Mouse (Mus musculus) spleen, adult 2 months (tissue): ENCODE measurements around the gene Prmt2. TPM values are rescaled to one million over a fixed set of nuclear protein-coding genes. Genes with fewer than 3 reads are reported as not detected.

ENCODE experiments used
- DNase-seq, 2 experiments: peaks; one replicate each; pipeline versions ENCODE4 v3.0.0 to v3.0.0-alpha.2; 2012 to 2021; ENCODE audit warnings: low spot score in 2 of 2, low read depth in 1 of 2
- H3K27ac ChIP-seq: fragments of 200-500 bp; 2 replicates; pipeline ENCODE4 v1.5.1; 2012; ENCODE audit warnings: low read length, inconsistent platforms; ENCODE audit not compliant: insufficient read depth
- H3K27me3 ChIP-seq: fragments of 200-500 bp; 2 replicates; pipeline ENCODE4 v1.6.1; 2012; ENCODE audit warnings: mild to moderate bottlenecking, moderate library complexity, low read length, inconsistent platforms; ENCODE audit not compliant: control insufficient read depth, insufficient read depth
- H3K36me3 ChIP-seq: fragments of 200-500 bp; 2 replicates; pipeline ENCODE4 v1.6.1; 2012; ENCODE audit warnings: mild to moderate bottlenecking, low read length, inconsistent platforms; ENCODE audit not compliant: control insufficient read depth, insufficient read depth
- H3K4me1 ChIP-seq: fragments of 200-500 bp; 2 replicates; pipeline ENCODE4 v1.6.1; 2011; ENCODE audit warnings: inconsistent platforms; ENCODE audit not compliant: control insufficient read depth, insufficient read depth, insufficient read length
- H3K4me3 ChIP-seq: fragments of 200-500 bp; 2 replicates; pipeline ENCODE4 v1.5.1; 2011; ENCODE audit warnings: mild to moderate bottlenecking, inconsistent platforms; ENCODE audit not compliant: insufficient read depth, insufficient read length; ENCODE audit errors: extremely low read depth
- CTCF ChIP-seq: fragments of 200-500 bp; IDR thresholded peaks from 2 replicates; pipeline ENCODE4 v1.5.1; 2011; ENCODE audit warnings: mild to moderate bottlenecking, inconsistent platforms; ENCODE audit not compliant: insufficient read depth, insufficient read length, insufficient replicate concordance; ENCODE audit errors: extremely low read depth
- POLR2A ChIP-seq: fragments of 200-500 bp; IDR thresholded peaks from 2 replicates; pipeline ENCODE4 v1.6.1; 2011; ENCODE audit warnings: low read depth, low read length, inconsistent platforms
- WGBS: fragments of 180-500 bp; shearing (Covaris S2); methylation state at CpG from one replicate; pipeline ENCODE4 v1.1.7; 2018; 5-methylcytosine and 5-hydroxymethylcytosine counted together
- polyA plus RNA-seq: library from polyadenylated mRNA; depleted of rRNA; stranded (reverse); fragments of >200 nt; gene quantifications from 2 replicates; pipeline ENCODE4 v1.2.3, GENCODE M21; 2012

The Prmt2 gene
- polyA plus RNA-seq, 1 experiment, result 17.1 TPM

- no peak for TF ChIP-seq POLR2A
- no peak for TF ChIP-seq CTCF
- Histone ChIP-seq H3K4me3 (no peak overlapping the region), H3K4me1 (no peaks in the 10 kb centered on the region), H3K27ac (no peak overlapping the region), H3K36me3 (no peaks in the 10 kb centered on the region), H3K27me3 (no peaks in the 10 kb centered on the region)
- WGBS, result 91% methylated on average over 7 of the region's 7 CpGs
- no peak for DNase-seq
Measured at GRCm38 (mm10) chr10:76250870-76251269, 13.2 kb upstream of the Prmt2 start.

- TF ChIP-seq POLR2A (no peak), CTCF (no peak)
- Histone ChIP-seq H3K27ac (no peak overlapping the region), H3K36me3 (no peaks in the 10 kb centered on the region), H3K27me3 (no peaks in the 10 kb centered on the region), H3K4me1 (no peaks in the 10 kb centered on the region), H3K4me3 (no peak overlapping the region)
- WGBS, result 85% methylated on average over 5 of the region's 5 CpGs
- DNase-seq, result no peak
Measured at GRCm38 (mm10) chr10:76248647-76248968, 10.9 kb upstream of the Prmt2 start.

GRCm38 (mm10) chr10:76247960-76248646, 10.4 kb upstream of the Prmt2 start:
- no peaks in the 10 kb centered on the region for H3K4me1 ChIP-seq
- H3K4me3 ChIP-seq, result no peak overlapping the region
- no peaks in the 10 kb centered on the region for H3K36me3 ChIP-seq
- no peak overlapping the region for H3K27ac ChIP-seq
- no peak for DNase-seq
- no peaks in the 10 kb centered on the region for H3K27me3 ChIP-seq
- WGBS, result 73% methylated on average over 21 of the region's 21 CpGs
- TF ChIP-seq CTCF, result no peak
- TF ChIP-seq POLR2A, result no peak

GRCm38 (mm10) chr10:76246601-76247000, 8.9 kb upstream of the Prmt2 start:
- WGBS, result 70% methylated on average over 4 of the region's 4 CpGs
- H3K27ac ChIP-seq, result no peak overlapping the region
- TF ChIP-seq CTCF (no peak), POLR2A (no peak)
- no peaks in the 10 kb centered on the region for H3K27me3 ChIP-seq
- H3K36me3 ChIP-seq, result no peaks in the 10 kb centered on the region
- DNase-seq, result no peak
- no peaks in the 10 kb centered on the region for H3K4me1 ChIP-seq
- no peak overlapping the region for H3K4me3 ChIP-seq

- H3K36me3 ChIP-seq, result no peaks in the 10 kb centered on the region
- H3K4me3 ChIP-seq, result no peak overlapping the region
- WGBS, result 87% methylated on average over 2 of the region's 2 CpGs
- no peak overlapping the region for H3K27ac ChIP-seq
- no peaks in the 10 kb centered on the region for H3K27me3 ChIP-seq
- DNase-seq, result no peak
- no peaks in the 10 kb centered on the region for H3K4me1 ChIP-seq
- no peak for TF ChIP-seq POLR2A
- TF ChIP-seq CTCF, result no peak
Measured at GRCm38 (mm10) chr10:76245106-76245505, 7.4 kb upstream of the Prmt2 start.

GRCm38 (mm10) chr10:76239401-76239800, 1.7 kb upstream of the Prmt2 start:
- Histone ChIP-seq H3K4me3 (no peak overlapping the region), H3K27ac (no peak overlapping the region), H3K4me1 (peaks cover 4% of the 10 kb centered on the region; the same call in 1 of the 2 replicates), H3K36me3 (no peaks in the 10 kb centered on the region), H3K27me3 (no peaks in the 10 kb centered on the region)
- TF ChIP-seq CTCF, result no peak
- 84% methylated on average over 4 of the region's 4 CpGs for WGBS
- DNase-seq, result no peak

GRCm38 (mm10) chr10:76229627-76230026, 8.0 kb downstream of the Prmt2 start:
- DNase-seq, result no peak
- WGBS, result 50% methylated on average over 1 of the region's 1 CpGs
- Histone ChIP-seq H3K36me3 (no peaks in the 10 kb centered on the region), H3K27ac (no peak overlapping the region), H3K4me1 (no peaks in the 10 kb centered on the region), H3K4me3 (no peak overlapping the region), H3K27me3 (no peaks in the 10 kb centered on the region)
- no peak for TF ChIP-seq POLR2A
- no peak for TF ChIP-seq CTCF
